Mouse (Mus musculus) hindbrain, embryonic 15.5 days (tissue): ENCODE measurements at regions not wholly inside any gene's neighbourhood (a gene's known extent, or its start where the extent isn't known, plus 50 kb on each side); places are given as distances from the start of the nearest gene placed in this dataset.
"Not testable (repeated sequence)": the region's sequence is repeated elsewhere in the genome, so short reads cannot be mapped to it uniquely, and the experiment has no call there.

Experiments used
- ATAC-seq: fragments of 200-750 bp; cut with Nextera tagmentation; 2 replicates; pipeline ENCODE4 v1.8.0; 2017; ENCODE audit warnings: low read depth, moderate number of reproducible peaks, moderate TSS enrichment; ENCODE audit not compliant: low FRiP score
- H3K27ac ChIP-seq: fragments of 300-500 bp; sonication (generic); replicated peaks from 2 replicates; pipeline ENCODE4 v1.5.1; 2015; ENCODE audit warnings: mild to moderate bottlenecking, inconsistent platforms
- H3K27me3 ChIP-seq: fragments of 300-500 bp; sonication (generic); 2 replicates; pipeline ENCODE4 v1.6.1; 2015; ENCODE audit warnings: control low read depth, inconsistent platforms
- H3K36me3 ChIP-seq: fragments of 300-500 bp; sonication (generic); 2 replicates; pipeline ENCODE4 v1.6.1; 2015; ENCODE audit warnings: control low read depth, inconsistent platforms
- H3K4me1 ChIP-seq: fragments of 300-500 bp; sonication (generic); replicated peaks from 2 replicates; pipeline ENCODE4 v1.6.1; 2015; ENCODE audit warnings: control low read depth, inconsistent platforms
- H3K4me2 ChIP-seq: fragments of 300-500 bp; sonication (generic); 2 replicates; pipeline ENCODE4 v1.6.1; 2015; ENCODE audit warnings: moderate library complexity, mild to moderate bottlenecking, inconsistent platforms
- H3K4me3 ChIP-seq: fragments of 300-500 bp; sonication (generic); 2 replicates; pipeline ENCODE4 v1.5.1; 2015; ENCODE audit warnings: mild to moderate bottlenecking, inconsistent platforms
- H3K9ac ChIP-seq: fragments of 300-500 bp; sonication (generic); 2 replicates; pipeline ENCODE4 v1.6.1; 2015; ENCODE audit warnings: inconsistent platforms
- H3K9me3 ChIP-seq: fragments of 300-500 bp; sonication (generic); 2 replicates; pipeline ENCODE4 v1.6.1; 2016; ENCODE audit warnings: control low read depth, inconsistent platforms
- WGBS: fragments of 180-500 bp; shearing (Covaris S2); methylation state at CpG from one replicate; pipeline ENCODE4 v1.1.7; 2015; 5-methylcytosine and 5-hydroxymethylcytosine counted together

DNA sequence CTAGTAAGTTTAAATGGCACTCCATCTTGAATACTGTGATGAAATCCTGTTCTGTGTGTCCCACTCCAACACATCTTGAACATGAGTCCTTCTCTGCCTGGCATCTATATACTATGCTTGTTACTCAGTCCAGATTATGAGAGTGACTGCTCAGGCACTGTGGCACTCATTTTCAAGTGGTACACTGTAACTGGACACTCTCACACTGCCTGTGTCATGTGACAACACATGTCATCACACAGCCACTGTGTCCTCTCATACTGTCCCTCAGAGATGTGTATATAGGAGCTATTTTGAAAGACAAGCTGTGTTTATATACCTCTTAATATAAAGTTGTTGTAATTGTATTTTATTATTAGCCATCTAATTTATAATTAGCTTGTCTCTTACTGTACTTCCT is 89.0 kb upstream of the Spata13 start:
- H3K4me1 ChIP-seq, result no peaks in the 10 kb centered on the region
- H3K4me2 ChIP-seq, result no peak overlapping the region
- no peaks in the 10 kb centered on the region for H3K9me3 ChIP-seq
- no peak overlapping the region for H3K4me3 ChIP-seq
- no peak for ATAC-seq
- H3K36me3 ChIP-seq, result no peaks in the 10 kb centered on the region
- no peak overlapping the region for H3K27ac ChIP-seq
- no peak overlapping the region for H3K9ac ChIP-seq
- H3K27me3 ChIP-seq, result no peaks in the 10 kb centered on the region

DNA sequence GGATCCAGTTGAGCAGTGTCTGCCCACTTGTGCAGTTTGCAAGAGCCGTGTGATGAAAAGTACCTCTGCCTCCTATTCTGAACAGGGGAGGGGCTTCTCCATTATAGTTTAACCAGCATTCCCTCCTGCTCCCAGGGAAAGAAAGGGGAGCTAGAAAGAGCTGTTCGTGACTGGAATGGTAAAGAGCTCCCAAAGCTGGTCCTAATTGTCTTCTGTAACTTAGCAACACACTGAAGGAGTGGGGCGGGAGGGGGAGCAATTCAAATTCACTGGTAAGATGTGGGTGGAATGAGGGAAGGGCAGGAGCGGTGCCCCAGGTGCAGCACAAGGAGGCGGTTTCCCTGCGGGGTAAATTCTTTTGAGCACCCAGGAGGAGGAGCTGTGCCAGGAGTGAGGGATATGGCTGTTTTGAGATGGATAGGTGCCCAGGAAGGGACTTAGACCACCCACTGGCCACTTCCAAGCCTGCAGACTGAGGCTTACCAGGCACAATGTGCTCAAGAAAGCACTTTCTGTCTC is 79.5 kb upstream of the Spata13 start:
- Histone ChIP-seq H3K36me3 (no peaks in the 10 kb centered on the region), H3K4me1 (peaks cover 16% of the 10 kb centered on the region), H3K9ac (no peak overlapping the region), H3K9me3 (no peaks in the 10 kb centered on the region), H3K27ac (peak overlapping the region; percentile 77), H3K4me2 (peak overlapping the region; percentile 49), H3K4me3 (no peak overlapping the region), H3K27me3 (no peaks in the 10 kb centered on the region)
- ATAC-seq, result peak; percentile 94
- 5% methylated on average over 6 of the region's 6 CpGs for WGBS

DNA sequence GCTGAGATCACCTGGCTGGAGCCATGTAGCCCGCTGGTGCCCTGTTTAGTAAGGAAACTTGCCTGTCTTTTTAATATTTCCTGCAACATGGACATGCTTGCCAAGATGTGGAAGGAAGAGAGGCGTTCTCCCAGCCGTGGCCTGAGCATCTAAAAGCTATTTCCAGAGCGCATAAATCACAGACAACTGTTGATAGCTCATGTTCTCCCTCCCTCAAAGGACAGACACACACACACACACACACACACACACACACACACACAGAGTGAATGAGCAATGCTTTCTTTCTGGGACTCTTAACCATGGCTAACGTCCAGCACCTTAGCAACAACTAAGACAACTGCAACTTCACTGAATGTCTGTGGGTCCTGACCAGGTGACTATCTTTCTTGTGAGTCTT is 77.3 kb upstream of the Spata13 start:
- H3K4me3 ChIP-seq, result no peak overlapping the region
- ATAC-seq, result no peak
- WGBS, result 56% methylated on average over 5 of the region's 5 CpGs
- no peaks in the 10 kb centered on the region for H3K36me3 ChIP-seq
- H3K27me3 ChIP-seq, result no peaks in the 10 kb centered on the region
- no peak overlapping the region for H3K4me2 ChIP-seq
- H3K9me3 ChIP-seq, result no peaks in the 10 kb centered on the region
- H3K9ac ChIP-seq, result no peak overlapping the region
- no peak overlapping the region for H3K27ac ChIP-seq
- H3K4me1 ChIP-seq, result peaks cover 16% of the 10 kb centered on the region

DNA sequence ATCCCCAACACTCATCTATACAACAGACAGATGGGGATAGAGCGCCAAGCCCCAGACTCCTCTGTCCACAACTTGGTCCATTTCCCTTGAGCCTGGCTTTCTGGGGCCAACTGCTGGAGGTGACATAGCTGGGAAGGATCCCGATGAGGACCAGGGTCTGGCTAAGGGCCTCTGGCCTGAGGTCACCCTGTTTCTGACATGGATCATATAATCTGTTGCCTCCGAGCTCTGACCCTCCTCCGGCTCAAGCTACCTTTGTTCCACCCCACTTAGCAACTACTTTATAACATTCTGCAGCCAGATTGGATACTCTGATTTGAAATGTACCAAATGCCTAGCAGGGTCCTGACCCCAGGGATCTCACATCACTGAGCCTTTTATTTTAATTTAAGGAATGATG is 76.8 kb upstream of the Spata13 start:
- Histone ChIP-seq H3K4me2 (no peak overlapping the region), H3K4me3 (no peak overlapping the region), H3K4me1 (peaks cover 16% of the 10 kb centered on the region), H3K36me3 (no peaks in the 10 kb centered on the region), H3K27ac (no peak overlapping the region), H3K9me3 (no peaks in the 10 kb centered on the region), H3K9ac (no peak overlapping the region), H3K27me3 (no peaks in the 10 kb centered on the region)
- no peak for ATAC-seq
- WGBS, result 54% methylated on average over 4 of the region's 4 CpGs

DNA sequence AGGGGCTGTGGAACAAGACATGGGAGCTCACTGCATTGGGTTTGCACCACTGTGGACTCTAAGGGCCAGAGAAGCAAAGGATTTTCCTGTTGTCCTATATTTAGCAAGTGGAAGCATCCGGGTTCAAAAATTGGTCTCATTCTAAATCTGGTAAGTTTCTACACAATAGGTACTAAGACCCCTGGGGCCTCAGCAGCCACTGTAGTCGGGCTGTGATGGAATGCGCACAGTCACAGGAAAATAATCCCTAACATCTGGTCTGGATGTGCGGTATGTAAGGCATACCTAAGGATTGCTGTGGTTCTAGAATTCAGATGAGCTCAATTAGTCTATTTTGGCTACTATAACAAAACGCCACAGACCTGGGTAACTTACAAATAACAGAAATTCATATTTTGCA is 74.4 kb upstream of the Spata13 start:
- WGBS, result 76% methylated on average over 5 of the region's 5 CpGs
- no peaks in the 10 kb centered on the region for H3K27me3 ChIP-seq
- no peak overlapping the region for H3K27ac ChIP-seq
- peaks cover 6% of the 10 kb centered on the region for H3K4me1 ChIP-seq
- no peaks in the 10 kb centered on the region for H3K36me3 ChIP-seq
- no peaks in the 10 kb centered on the region for H3K9me3 ChIP-seq
- no peak overlapping the region for H3K4me3 ChIP-seq
- ATAC-seq, result no peak
- H3K9ac ChIP-seq, result no peak overlapping the region
- H3K4me2 ChIP-seq, result no peak overlapping the region

DNA sequence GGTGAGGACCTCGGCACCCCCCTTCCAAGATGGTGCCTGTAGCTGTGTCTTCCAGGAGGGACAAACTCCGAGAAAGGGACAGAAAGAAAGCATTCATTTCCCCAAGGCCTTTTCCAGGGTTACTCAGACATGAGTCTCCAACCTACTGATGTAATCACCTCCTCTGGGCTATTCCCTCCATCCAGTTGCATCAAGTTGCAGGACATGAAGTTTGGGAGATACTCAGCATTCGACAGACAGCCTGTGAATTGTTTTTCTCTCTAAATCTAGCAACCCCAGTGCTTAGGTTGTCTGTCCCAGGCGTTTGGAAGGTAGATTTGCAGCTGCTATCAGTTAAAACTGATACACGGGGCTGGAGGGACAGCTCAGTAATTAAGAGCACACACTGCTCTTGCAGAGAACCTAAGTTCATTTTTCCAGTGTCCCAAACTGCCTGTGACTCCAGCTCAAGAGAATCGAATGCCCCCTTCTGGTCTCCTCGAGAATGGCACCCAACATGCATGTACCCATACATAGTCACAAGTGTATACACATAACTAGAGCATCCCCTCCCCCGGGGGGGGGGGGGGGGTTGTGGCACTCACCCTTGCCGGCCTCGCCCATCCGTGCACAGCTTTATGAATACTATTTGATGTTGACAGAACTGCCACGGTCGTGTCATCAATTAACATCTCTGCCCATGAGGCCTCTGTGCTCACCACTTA is 73.8 kb upstream of the Spata13 start:
- WGBS, result 74% methylated on average over 13 of the region's 13 CpGs
- Histone ChIP-seq H3K9ac (no peak overlapping the region), H3K27me3 (no peaks in the 10 kb centered on the region), H3K4me3 (no peak overlapping the region), H3K36me3 (no peaks in the 10 kb centered on the region), H3K27ac (no peak overlapping the region), H3K4me1 (no peaks in the 10 kb centered on the region), H3K9me3 (no peaks in the 10 kb centered on the region), H3K4me2 (no peak overlapping the region)
- ATAC-seq, result no peak

DNA sequence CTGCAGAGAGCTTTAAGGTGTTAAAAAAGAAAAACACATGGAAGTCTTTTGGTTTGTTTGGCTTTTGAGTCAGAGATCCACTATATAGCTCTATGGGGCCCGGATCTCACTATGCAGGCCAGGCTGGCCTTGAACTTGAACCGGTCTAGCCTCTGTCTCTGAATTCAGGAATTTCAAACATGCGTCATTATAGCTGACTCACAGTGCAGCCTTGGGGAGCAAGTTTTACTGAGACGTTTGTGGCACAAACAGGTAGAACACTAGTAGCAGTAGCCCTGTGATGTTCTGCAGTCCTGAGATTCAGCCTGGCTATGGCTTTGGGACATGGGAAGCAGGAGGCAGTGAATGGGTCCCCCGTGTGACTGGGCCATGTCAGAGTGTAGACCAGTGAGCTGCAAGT is 57.5 kb upstream of the Spata13 start:
- WGBS, result 90% methylated on average over 5 of the region's 5 CpGs
- H3K36me3 ChIP-seq, result no peaks in the 10 kb centered on the region
- no peaks in the 10 kb centered on the region for H3K4me1 ChIP-seq
- ATAC-seq, result no peak
- no peak overlapping the region for H3K4me3 ChIP-seq
- H3K9me3 ChIP-seq, result no peaks in the 10 kb centered on the region
- H3K9ac ChIP-seq, result no peak overlapping the region
- no peaks in the 10 kb centered on the region for H3K27me3 ChIP-seq
- no peak overlapping the region for H3K27ac ChIP-seq
- H3K4me2 ChIP-seq, result no peak overlapping the region

DNA sequence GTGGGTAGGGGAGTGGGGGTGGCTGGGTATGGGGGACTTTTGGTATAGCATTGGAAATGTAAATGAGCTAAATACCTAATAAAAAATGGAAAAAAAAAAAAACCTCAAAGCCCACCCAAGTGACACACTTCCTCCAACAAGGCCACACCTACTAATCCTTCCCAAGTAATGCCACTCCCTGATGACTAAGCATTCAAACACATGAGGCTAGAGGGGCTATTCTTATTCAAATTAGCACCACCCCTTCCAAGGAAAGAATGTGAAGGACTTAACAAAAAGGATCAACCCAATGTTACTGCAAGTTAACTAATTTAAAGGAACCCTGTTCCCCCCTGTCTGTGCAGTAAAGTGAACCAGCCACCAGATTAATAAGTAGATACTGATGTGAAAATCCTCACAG is 53.7 kb upstream of the Spata13 start:
- not testable (repeated sequence) for ATAC-seq, H3K27me3 ChIP-seq, H3K4me1 ChIP-seq, H3K4me2 ChIP-seq, H3K9ac ChIP-seq, H3K4me3 ChIP-seq, H3K27ac ChIP-seq, H3K36me3 ChIP-seq, H3K9me3 ChIP-seq
